Mouse (Mus musculus) CD8-positive naive resting alpha-beta T cell, adult 2 months (primary cell): Measurements from ENCODE around the gene Pdcd4.
A peak's percentile ranks its signal among the peaks of the same experiment; 100 is the strongest.
"Not testable (repeated sequence)": the region's sequence is repeated elsewhere in the genome, so short reads cannot be mapped to it uniquely, and the experiment has no call there.

Experiments
- DNase-seq, 2 experiments: peaks; one replicate each; pipeline ENCODE4 v3.0.0; 2022; ENCODE audit warnings: low read depth in 2 of 2, low spot score in 2 of 2

Pdcd4 gene

GRCm38 (mm10) chr19:53943802-53944785 lies 52.1 kb downstream of the Pdcd4 start, which contains the start of the genes Shoc2 and Bbip1:
Gene Shoc2, plus strand, starts transcription at chr19:53944306.
Gene Bbip1, minus strand, starts transcription at chr19:53944627.
- peak; percentile 95 to 98 for DNase-seq

- DNase-seq, result no peak
Measured at GRCm38 (mm10) chr19:53944786-53945169, 52.7 kb downstream of the Pdcd4 start.

GRCm38 (mm10) chr19:53945171-53946042 lies 53.4 kb downstream of the Pdcd4 start:
- peak; percentile 28 to 41 for DNase-seq

GRCm38 (mm10) chr19:53957513-53957912 lies 65.5 kb downstream of the Pdcd4 start:
- no peak for DNase-seq

GRCm38 (mm10) chr19:53962511-53962910 lies 70.5 kb downstream of the Pdcd4 start:
- no peak for DNase-seq

- DNase-seq, result not testable (repeated sequence)
Measured at GRCm38 (mm10) chr19:53964347-53964746, 72.3 kb downstream of the Pdcd4 start.

- no peak for DNase-seq
Measured at GRCm38 (mm10) chr19:53964910-53965633, 73.0 kb downstream of the Pdcd4 start.

- no peak for DNase-seq
Measured at GRCm38 (mm10) chr19:53969226-53969625, 77.2 kb downstream of the Pdcd4 start.

- no peak for DNase-seq
Measured at GRCm38 (mm10) chr19:53971938-53972337, 79.9 kb downstream of the Pdcd4 start.

- no peak for DNase-seq
Measured at GRCm38 (mm10) chr19:53973656-53974055, 81.6 kb downstream of the Pdcd4 start.
